In the genomic region with DNA sequence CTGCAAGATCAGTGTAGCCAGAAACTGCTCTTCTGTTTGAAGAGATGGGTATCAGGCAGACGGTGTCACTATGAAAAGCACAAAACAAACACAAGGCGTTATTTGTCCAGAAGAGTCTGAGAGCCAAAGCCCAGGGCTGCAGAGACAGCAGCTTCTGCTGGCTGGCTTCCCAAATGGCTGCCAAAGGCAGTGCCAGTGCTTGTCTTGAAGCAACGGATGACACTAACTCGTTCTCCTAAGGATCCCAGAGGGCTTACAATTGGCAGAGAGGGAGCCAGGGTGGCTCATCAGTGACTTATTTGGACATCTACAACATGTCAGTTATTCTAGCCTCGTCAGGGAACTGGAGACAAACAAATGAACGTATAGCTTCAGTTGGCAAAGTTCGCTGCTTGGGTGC, we compare ENCODE assay signal across 9 mouse cellular contexts.
DNase-seq lines count a peak whose midpoint lies in the region; ATAC-seq lines count a peak whose summit lies in the region.
"Had no signal": no experiment of that assay in that cellular context is flagged by ENCODE, and none has a peak within 500 bp of the region (broad histone marks: within the 10 kb centered on the region; RNA-seq: fewer than 3 reads in every experiment).

No protein-coding gene starts in this region.

- ATAC-seq in kidney, embryonic 14.5 days (ENCODE audit: low FRiP score, low TSS enrichment): no peak
- ATAC-seq in hindbrain, embryonic 14.5 days (ENCODE audit: low FRiP score): peak; percentile 66; the same call in 1 of the 2 replicates

- H3K4me2 ChIP-seq in kidney, embryonic 14.5 days (replicated peaks; ENCODE audit: low read depth, low read length): no peak overlapping the region
- H3K4me2 ChIP-seq in hindbrain, embryonic 14.5 days (replicated peaks): 0 out of 2 replicates have a peak overlapping the region, but pooled peaks have one; percentile 11

- H3K4me1 ChIP-seq in kidney, embryonic 14.5 days (ENCODE audit: control insufficient read depth, insufficient read depth, low read length): peaks cover 16% of the 10 kb centered on the region; the same call in 1 of the 2 replicates
- peaks cover 11% of the 10 kb centered on the region for H3K4me1 ChIP-seq in hindbrain, embryonic 14.5 days (replicated peaks; ENCODE audit: control insufficient read depth, insufficient read depth, low read length)

- no peak overlapping the region for H3K9ac ChIP-seq in kidney, embryonic 14.5 days (ENCODE audit: low read depth, low read length)
- no peak overlapping the region; the same call in 1 of the 2 replicates for H3K9ac ChIP-seq in hindbrain, embryonic 14.5 days

- H3K27me3 ChIP-seq in kidney, embryonic 14.5 days (ENCODE audit: control insufficient read depth, insufficient read depth, low read length): no peaks in the 10 kb centered on the region
- H3K27me3 ChIP-seq in hindbrain, embryonic 14.5 days (ENCODE audit: control insufficient read depth, insufficient read depth, low read length): no peaks in the 10 kb centered on the region

- no peaks in the 10 kb centered on the region; the same call in 1 of the 2 replicates for H3K36me3 ChIP-seq in kidney, embryonic 14.5 days (ENCODE audit: control insufficient read depth, insufficient read depth, low read length)
- H3K36me3 ChIP-seq in hindbrain, embryonic 14.5 days (replicated peaks; ENCODE audit: control insufficient read depth, insufficient read depth): no peaks in the 10 kb centered on the region

- 46% methylated on average over 7 of the region's 7 CpGs for WGBS in kidney, embryonic 14.5 days
- 30% methylated on average over 7 of the region's 7 CpGs for WGBS in hindbrain, embryonic 14.5 days

- DNase-seq in kidney, adult 11 months: peak; percentile 34
- DNase-seq in cerebellum, adult 18-20 months: peak; percentile 37 to 50
- peak; percentile 57 for DNase-seq in hindbrain, embryonic 14.5 days (ENCODE audit: low spot score)
- peak; percentile 16 to 28 for DNase-seq in left cerebral cortex, postnatal 25 days (ENCODE audit: low spot score in 2 of 2)
- DNase-seq in embryo, embryonic 9.5 days (ENCODE audit: extremely low spot score): no peak
- DNase-seq in heart, adult 18-20 months: no peak
- no peak for DNase-seq in heart, adult 9 months (ENCODE audit: low spot score in 2 of 2)

- intact Hi-C loops in left cerebral cortex, postnatal 25 days (cut with DNase I): no loop called here

- H3K4me3 ChIP-seq in kidney, embryonic 14.5 days (ENCODE audit: low read length): no peak overlapping the region
- H3K4me3 ChIP-seq in hindbrain, embryonic 14.5 days (replicated peaks; ENCODE audit: low read length): no peak overlapping the region
- H3K4me3 ChIP-seq: myocyte had no signal

- no peaks in the 10 kb centered on the region for H3K9me3 ChIP-seq in kidney, embryonic 14.5 days (ENCODE audit: control insufficient read depth, low read length)
- no peaks in the 10 kb centered on the region for H3K9me3 ChIP-seq in hindbrain, embryonic 14.5 days (ENCODE audit: control insufficient read depth, low read length)

- H3K27ac ChIP-seq in kidney, embryonic 14.5 days (ENCODE audit: low read depth, low read length): no peak overlapping the region
- H3K27ac ChIP-seq in hindbrain, embryonic 14.5 days: peak overlapping the region; percentile 16

Comparison
In these comparisons a context has a peak if more than half of its experiments do, and no peak if none do; other contexts are left out.
1. DNase-seq: peak in kidney, adult 11 months (single experiment), cerebellum, adult 18-20 months (2 of 2), hindbrain, embryonic 14.5 days (single experiment) and left cerebral cortex, postnatal 25 days (2 of 2); none in embryo, embryonic 9.5 days (single experiment), heart, adult 18-20 months (0 of 2) and heart, adult 9 months (0 of 2).